Mouse (Mus musculus) frontal cortex, postnatal 25 days (tissue): ENCODE measurements around the gene Per1.

Experiments used
- DNase-seq, 2 experiments: peaks; one replicate each; pipeline ENCODE4 v3.0.0; 2022; ENCODE audit warnings: low spot score in 2 of 2

Per1 gene

DNA sequence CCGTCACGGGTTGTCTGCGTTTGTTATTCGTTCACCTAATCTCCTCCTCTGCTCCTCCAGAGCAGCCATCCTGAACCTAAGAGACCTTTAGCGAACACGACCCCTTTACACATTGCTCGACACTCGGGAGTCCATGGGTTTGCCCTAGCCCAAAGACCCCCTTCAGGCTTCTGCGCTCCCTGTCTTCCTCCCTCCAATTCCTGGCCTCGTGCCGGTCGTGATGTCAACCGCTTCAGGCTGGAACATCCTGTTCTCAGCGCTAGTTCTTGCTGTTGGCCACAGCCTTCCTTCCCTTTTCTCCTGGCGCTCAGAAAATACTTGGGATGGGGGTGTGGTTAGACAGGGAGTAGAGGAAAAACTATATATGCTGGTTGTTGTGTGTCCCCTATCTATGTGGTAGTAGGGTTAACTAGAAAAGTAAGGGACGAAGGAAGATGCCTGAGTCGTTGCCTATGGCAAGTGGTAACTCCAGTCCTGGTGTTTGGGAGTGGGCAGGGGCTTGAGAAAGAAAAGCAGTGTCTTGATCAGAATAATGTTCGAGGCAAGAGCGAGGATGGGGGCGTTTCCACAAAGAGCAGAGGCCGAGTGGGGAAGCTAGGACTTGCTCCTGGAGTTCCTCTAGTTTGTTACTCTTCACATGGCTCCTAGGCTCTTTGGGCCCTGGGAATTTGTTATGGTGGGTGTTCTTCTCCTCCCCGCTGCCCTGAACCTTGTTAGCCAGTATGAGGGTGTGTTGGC, 4.3 kb downstream of the Per1 start:
- DNase-seq: no peak

DNA sequence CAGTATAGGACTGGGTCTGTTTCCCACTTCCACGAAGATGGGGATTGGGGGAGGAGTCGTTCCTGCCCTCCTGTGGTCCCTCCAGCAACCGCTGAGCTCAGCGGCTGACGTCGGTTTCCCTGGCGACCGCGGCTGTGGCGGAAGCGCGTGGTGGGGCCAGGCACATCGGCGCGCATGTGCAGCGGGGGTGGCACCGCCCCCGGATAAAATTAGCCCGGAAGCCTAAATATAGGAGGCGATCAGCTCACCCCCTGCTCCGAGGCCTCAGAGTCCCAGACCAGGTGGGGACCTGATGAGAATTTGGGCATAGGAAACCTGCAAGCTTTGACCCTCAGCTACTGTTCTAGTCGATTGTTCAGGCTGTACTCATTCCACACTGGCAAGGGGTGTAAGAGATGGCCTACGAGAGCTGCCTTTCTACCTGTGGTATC, 4.9 kb downstream of the Per1 start:
- peak; percentile 72 to 88 for DNase-seq

DNA sequence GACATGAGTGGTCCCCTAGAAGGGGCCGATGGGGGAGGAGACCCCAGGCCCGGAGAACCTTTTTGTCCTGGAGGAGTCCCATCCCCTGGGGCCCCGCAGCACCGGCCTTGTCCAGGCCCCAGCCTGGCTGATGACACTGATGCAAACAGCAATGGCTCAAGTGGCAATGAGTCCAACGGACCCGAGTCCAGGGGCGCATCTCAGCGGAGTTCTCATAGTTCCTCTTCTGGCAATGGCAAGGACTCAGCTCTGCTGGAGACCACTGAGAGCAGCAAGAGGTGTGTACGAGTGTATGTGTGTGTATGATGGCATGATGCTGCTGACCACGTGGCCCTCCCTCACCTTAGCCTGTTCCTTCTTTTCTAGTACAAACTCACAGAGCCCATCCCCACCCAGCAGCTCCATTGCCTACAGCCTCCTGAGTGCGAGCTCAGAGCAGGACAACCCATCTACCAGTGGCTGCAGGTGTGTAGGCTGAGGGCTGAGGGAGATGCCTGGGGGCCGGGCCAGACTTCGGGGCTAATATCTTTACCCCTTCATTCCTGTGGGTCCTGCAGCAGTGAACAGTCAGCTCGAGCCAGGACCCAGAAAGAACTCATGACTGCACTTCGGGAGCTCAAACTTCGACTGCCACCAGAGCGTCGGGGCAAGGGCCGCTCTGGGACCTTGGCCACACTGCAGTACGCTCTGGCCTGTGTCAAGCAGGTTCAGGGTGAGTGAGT, 5.8 kb downstream of the Per1 start:
- DNase-seq: no peak

DNA sequence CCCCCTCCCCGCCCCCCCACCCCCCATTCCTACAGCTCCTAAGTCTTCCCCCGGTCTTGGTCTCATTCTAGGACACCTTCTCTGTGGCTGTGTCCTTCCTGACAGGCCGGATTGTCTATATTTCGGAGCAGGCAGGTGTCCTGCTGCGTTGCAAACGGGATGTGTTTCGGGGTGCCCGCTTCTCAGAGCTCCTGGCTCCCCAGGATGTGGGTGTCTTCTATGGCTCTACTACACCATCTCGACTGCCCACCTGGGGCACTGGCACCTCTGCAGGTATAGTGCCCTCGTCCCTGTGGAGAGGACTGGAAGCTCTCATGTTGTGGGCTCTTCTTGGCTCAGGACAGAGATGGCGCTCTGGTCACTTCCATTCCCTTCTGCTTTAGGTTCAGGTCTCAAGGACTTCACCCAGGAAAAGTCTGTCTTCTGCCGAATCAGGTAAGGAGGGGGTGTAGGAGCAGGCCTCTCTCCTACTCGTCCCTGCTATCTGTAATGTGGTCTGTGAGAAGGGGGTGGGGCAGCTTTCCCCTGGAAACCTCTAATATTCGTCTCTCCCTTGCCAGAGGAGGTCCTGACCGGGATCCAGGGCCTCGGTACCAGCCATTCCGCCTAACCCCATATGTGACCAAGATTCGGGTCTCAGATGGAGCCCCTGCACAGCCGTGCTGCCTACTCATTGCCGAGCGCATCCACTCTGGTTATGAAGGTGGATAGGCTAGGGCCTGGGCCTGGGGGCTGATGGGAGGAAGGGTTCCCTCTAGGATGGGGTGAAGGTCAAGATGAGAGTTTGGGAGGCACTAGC, 6.8 kb downstream of the Per1 start:
- DNase-seq: no peak

- DNase-seq: no peak
Measured at GRCm38 (mm10) chr11:69102403-69102725, 7.3 kb downstream of the Per1 start.

DNA sequence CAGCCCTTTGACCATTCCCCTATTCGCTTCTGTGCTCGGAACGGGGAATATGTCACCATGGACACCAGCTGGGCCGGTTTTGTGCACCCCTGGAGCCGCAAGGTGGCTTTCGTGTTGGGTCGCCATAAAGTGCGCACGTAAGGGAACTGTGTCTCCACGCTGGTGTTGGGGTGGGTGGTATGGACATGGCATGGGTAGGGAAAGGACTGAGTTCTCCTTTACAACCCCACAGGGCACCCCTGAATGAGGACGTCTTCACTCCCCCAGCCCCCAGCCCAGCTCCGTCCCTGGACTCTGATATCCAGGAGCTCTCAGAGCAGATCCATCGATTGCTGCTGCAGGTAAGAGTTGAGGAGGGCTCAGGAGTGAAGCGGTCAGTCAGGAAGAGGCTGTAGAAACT, 8.1 kb downstream of the Per1 start:
- DNase-seq: no peak

DNA sequence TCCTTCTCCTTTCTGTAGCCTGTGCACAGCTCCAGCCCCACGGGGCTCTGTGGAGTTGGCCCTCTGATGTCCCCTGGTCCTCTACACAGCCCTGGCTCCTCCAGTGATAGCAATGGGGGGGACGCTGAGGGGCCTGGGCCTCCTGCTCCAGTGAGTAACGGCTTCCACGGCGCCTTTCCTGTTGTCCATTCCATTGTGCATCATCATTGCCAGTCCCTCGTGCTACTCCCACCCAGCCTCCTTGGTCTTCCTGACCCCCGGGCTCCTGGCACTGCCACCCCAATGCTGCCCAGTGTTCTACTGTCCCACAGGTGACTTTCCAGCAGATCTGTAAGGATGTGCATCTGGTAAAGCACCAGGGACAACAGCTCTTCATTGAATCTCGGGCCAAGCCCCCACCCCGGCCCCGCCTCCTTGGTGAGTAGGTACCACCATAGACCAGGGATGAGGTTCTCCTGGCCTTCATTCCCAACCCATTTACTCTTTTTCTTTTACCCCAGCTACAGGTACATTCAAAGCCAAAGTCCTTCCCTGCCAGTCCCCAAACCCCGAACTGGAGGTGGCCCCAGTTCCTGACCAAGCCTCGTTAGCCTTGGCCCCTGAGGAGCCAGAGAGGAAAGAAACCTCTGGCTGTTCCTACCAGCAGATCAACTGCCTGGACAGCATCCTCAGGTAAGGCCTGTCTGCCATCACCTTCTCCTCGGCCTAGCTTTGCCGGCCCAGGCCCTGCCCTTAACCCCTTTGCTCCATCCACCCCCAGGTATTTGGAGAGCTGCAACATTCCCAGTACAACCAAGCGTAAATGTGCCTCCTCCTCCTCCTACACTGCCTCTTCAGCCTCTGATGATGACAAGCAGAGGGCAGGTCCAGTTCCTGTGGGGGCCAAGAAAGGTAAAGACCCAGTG, 8.8 kb downstream of the Per1 start:
- DNase-seq: no peak

DNA sequence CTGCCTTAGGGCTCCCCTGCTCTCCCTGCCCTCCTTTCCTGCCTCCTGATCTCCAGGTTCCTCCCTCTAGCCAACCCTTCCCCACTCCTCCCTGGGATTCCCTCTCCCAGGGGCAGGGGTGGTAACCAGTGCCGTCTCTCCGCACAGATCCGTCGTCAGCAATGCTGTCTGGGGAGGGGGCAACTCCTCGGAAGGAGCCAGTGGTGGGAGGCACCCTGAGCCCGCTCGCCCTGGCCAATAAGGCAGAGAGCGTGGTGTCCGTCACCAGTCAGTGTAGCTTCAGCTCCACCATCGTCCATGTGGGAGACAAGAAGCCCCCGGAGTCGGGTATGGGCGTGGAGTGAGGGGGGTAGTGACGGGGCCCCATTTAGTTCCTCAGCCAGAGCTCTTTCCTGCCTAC, 9.5 kb downstream of the Per1 start:
- DNase-seq: no peak

DNA sequence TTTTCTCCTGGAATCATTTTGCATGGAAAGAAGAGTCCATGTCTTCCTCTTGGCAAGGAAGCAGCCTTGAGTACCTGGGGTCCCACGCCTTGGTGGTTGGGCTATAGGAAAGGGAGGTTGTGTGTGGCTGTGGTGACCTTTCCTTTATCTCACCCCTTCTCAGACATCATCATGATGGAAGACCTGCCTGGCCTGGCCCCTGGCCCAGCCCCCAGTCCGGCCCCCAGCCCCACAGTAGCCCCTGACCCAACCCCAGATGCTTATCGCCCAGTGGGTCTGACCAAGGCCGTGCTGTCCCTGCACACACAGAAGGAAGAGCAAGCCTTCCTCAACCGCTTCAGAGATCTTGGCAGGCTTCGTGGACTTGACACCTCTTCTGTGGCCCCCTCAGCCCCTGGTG, 10.2 kb downstream of the Per1 start:
- no peak for DNase-seq

GRCm38 (mm10) chr11:69105796-69106195, 10.8 kb downstream of the Per1 start:
- DNase-seq: no peak

GRCm38 (mm10) chr11:69106299-69106698, 11.3 kb downstream of the Per1 start:
- DNase-seq: no peak

- peak; percentile 2 to 3 for DNase-seq
Measured at GRCm38 (mm10) chr11:69106842-69107241, 11.8 kb downstream of the Per1 start.

GRCm38 (mm10) chr11:69107676-69108075, 12.7 kb downstream of the Per1 start:
- no peak for DNase-seq

DNA sequence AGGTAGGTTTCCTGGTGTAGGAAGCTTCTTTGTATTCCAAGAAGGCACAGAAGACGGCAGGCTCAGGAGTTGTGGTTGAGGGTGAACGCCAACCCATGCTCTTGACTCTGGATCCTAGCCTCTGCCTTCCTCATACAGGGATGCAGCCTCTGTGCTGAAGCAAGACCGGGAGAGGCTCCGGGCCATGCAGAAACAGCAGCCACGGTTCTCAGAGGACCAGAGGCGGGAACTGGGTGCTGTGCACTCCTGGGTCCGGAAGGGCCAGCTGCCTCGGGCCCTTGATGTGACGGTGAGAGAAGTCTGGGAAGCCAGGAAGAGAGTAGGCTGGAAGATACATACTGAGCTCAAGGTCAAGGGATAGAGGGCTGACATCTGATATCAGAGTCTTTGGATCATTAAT, 13.2 kb downstream of the Per1 start:
- peak in 1 of 2 experiments; percentile 5 for DNase-seq

DNA sequence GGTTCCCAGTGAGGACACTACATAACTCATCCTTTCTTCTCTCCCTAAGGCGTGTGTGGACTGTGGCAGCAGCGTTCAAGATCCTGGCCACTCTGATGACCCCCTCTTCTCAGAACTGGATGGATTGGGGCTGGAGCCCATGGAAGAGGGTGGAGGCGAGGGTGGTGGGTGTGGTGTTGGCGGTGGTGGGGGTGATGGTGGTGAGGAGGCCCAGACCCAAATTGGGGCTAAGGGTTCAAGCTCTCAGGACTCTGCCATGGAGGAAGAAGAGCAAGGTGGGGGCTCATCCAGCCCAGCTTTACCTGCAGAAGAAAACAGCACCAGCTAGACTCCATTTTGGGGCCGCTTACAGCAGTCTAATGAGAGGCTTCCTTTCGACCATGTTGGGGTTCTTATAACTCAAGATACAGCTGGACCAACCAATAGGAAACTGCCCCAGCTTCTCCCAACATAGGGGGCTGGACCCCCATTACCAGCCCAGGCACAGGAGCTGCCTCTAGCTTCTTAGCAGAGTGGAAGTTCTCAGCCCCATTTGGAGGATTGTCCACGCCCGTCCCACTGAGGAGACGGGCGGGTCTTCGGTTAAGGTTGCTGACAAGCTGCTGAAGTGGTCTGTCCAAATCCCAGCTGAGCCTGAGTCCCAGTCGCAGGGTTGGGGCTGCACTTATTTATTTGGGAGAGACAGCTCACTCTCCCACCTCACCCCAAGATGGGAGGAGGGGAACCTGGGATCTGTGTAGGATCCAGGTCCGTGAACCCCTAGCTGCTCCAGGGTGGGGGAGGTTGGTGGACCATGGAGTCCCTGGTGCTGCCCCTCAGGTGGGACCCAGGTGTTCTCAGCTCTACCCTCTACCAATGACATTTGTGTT, 14.2 kb downstream of the Per1 start:
- peak in 1 of 2 experiments; percentile 12 for DNase-seq

- DNase-seq: peak; percentile 89 to 92
Measured at GRCm38 (mm10) chr11:69110319-69111046, 15.5 kb downstream of the Per1 start.

DNA sequence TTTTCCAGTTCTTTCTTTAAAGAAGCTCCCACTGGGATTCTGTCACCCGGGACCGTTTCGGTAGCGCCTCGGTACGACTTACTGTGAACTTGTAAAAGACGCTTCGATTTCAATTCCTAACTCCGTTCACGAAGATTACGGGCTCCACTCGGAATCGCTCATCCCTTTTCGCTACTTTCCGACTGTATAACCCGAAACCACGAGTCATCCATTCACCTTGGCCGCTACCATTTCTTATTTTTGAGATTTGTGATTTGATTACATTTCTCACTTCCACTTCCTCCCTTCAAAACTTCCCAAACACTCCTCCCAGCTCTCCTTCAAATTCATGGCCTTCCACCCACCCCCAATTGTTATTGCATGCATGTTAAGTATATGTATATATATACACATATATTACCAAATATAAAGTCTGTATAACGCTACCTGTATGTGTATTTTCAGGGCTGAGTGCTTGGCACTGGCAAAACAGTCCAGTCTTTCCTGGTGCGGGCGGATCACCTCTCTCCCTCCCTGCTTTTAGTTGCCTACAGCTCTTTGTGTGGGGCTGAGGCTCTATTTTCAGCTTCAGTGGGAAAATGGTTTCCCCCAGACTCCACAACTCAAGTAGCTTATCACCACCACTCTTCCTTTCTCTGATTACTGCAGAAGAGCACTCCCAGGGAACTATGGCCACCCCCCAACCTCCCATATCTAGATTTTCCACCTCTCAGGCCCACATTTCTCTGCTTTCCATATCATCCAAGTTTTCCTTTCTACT, 16.2 kb downstream of the Per1 start:
- peak in 1 of 2 experiments; percentile 11 for DNase-seq

GRCm38 (mm10) chr11:69111865-69112264, 16.8 kb downstream of the Per1 start:
- peak in 1 of 2 experiments; percentile 10 for DNase-seq

DNA sequence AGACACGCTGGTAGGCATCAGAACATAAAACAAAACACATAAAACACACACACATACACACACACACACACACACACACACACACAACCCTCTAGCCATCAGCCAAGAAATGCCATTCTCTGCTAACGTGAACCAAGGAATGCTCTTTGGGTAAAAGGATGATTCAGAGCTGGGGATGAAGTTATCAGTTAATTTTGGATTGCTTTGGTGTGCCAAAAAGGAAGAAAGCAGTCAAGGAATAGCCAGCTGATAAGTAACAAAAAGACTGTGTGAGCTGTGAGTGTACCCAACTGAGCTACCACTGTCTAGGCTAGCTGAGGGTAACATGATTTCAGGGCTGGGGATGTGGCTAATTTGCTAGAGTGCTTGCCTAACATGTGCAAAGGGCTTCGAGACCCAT, 19.0 kb downstream of the Per1 start:
- no peak for DNase-seq
